Mouse (Mus musculus): Measurements from ENCODE around the gene Casc3. TPM values are rescaled to one million over a fixed set of nuclear protein-coding genes. Genes with fewer than 3 reads are reported as not detected.

The Casc3 gene
- polyA plus RNA-seq, 1 experiment from 2014 or later: 63.2 TPM

DNA sequence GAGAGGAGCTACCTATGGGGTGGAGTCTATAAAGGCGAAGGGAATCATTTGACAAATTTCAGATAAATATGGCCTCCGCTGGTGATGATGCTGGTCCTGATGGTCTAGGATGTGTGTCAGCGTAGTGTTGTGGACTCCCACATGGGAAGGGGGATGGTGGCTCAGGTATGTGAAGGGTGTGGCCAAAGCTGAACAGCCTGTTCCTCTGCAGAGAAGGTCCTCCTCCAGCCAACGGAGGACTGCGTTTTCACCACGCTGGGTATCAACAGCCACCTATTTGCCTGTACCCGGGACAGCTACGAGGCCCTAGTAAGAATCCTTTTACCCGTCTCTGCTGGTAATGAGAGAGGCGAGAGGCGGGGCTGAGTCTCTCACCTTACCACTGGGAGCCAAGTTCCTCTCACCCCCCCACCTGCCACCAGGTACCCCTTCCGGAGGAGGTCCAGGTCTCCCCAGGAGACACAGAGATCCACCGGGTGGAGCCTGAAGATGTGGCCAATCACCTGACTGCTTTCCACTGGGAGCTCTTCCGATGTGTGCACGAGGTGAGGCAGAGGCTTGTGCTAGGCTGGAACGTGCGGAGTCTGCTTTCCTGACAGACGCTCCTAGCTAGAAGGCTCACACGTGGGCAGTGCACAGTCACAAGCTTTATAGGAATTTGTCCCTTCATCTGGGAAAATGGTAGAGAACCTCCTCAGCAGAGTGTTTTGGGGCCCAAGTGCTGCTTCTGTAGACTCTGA lies 42.3 kb downstream of the Casc3 start:
- no peaks in the 10 kb centered on the region for H3K9me3 ChIP-seq
- no peak for ATAC-seq (ENCODE audit: low FRiP score)
- H3K9ac ChIP-seq: no peak overlapping the region
- H3K27me3 ChIP-seq: peaks cover 11% of the 10 kb centered on the region; the same call in 1 of the 2 replicates
- no peaks in the 10 kb centered on the region for H3K36me3 ChIP-seq (replicated peaks)
- H3K4me3 ChIP-seq (replicated peaks): no peak overlapping the region
- peaks cover 17% of the 10 kb centered on the region for H3K4me1 ChIP-seq
- no peak overlapping the region for H3K4me2 ChIP-seq
- WGBS: 70% methylated on average over 19 of the region's 19 CpGs
- no peak overlapping the region for H3K27ac ChIP-seq

DNA sequence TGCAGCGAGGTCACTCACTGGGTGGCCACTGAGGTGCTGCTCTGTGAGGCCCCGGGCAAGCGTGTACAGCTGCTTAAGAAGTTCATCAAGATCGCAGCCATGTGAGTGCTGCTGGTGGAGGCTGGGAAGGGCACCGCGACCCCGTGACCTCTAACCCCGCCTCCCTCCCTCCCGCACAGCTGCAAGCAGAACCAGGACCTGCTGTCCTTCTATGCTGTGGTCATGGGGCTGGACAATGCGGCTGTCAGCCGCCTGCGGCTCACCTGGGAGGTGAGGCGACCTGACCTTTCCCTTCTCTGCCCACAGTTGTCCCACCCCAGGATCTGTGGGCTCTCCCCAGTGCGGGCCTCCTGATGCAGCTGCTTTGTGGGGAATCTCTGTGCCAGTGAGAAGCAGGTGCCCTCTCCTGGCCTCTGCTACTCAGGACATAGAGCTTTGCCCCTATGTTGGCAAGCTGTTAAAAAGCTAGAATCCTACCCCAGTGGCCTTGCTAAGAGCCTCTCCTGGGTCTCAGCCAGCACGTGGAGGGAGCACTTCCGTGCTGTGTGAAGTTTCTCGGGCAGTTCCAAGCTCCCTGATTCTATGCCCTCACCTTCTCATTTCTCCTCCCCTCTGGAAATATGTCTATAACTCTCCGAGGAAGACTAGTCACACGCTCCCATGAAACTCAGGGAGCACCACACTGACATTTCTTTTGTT lies 44.6 kb downstream of the Casc3 start:
- Histone ChIP-seq H3K27ac (no peak overlapping the region), H3K4me3 (replicated peaks) (no peak overlapping the region), H3K27me3 (peaks cover 11% of the 10 kb centered on the region; the same call in 1 of the 2 replicates), H3K9ac (no peak overlapping the region), H3K4me1 (peaks cover 22% of the 10 kb centered on the region), H3K4me2 (peak overlapping the region; percentile 10; the same call in 1 of the 2 replicates), H3K9me3 (no peaks in the 10 kb centered on the region), H3K36me3 (replicated peaks) (no peaks in the 10 kb centered on the region)
- WGBS: 12% methylated on average over 16 of the region's 19 CpGs
- no peak for ATAC-seq (ENCODE audit: low FRiP score)

DNA sequence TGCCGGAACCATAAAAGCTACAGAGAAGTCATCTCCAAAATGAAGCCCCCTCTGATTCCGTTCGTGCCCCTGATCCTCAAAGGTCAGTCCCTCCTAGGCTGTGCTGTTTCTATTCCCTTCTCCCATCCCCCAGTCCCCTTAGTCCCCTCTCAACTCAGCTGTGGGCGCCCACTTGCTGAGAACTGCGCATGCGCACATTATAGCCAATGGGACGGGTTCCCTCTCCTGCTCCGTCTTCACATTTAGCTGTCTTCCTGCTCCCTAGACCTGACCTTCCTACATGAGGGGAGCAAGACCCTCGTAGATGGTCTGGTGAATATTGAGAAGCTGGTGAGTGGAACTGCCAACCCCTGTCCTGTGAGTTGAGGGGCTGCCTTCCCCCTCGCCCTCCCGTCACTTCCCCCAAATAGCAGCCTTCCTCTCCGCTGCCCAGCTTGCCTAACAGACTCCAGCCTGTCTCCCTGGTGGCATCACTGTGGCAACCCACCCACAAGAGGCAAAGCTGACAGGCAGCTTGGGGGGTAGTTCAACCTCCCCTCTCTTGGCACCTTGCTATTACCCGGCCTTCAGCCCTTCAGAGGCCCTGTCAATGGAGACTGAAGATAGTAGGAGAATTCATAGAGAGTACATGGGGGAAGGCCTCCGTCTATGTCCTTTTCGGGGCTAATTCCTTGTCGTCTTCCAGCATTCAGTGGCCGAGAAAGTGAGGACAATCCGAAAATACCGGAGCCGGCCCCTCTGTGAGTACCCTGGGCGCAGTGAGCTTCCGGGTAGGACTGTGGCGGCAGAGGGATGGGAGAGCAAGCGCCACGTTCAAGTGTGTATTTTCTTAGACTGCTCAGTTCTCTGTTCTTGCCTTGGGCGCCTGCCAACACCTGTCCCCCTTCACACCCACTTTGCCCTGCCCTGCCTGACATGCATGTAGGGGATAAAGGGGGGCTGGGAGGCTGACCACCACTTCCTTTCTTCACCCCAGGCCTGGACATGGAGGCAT lies 45.7 kb downstream of the Casc3 start:
- Histone ChIP-seq H3K9me3 (no peaks in the 10 kb centered on the region), H3K27ac (no peak overlapping the region), H3K4me2 (peak overlapping the region; percentile 27), H3K4me1 (peaks cover 22% of the 10 kb centered on the region), H3K27me3 (peaks cover 11% of the 10 kb centered on the region; the same call in 1 of the 2 replicates), H3K4me3 (replicated peaks) (no peak overlapping the region), H3K9ac (0 out of 2 replicates have a peak overlapping the region, but pooled peaks have one; percentile 18), H3K36me3 (replicated peaks) (no peaks in the 10 kb centered on the region)
- 59% methylated on average over 26 of the region's 26 CpGs for WGBS
- peak; percentile 65; the same call in 1 of the 2 replicates for ATAC-seq (ENCODE audit: low FRiP score)

DNA sequence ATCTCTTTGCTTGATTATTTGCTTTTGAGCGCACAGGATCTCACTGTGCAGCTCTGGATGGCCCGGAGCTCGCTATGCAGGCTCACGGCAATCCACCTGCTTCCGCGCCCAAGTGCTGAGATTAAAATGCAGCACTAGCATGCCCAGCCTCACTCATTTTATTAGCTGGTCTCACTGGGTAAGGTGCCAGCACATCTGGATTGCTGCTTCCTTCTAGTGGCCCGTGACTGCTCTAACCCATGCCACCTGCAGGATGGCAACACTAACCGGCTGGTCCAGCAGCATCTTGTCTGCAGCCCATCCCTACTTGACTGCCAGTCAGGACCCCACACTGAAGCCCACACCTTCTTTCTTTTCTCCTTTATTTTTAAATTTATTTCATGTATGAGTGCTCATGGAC lies 49.4 kb downstream of the Casc3 start:
- no peak overlapping the region for H3K9ac ChIP-seq
- peaks cover 16% of the 10 kb centered on the region; the same call in 1 of the 2 replicates for H3K27me3 ChIP-seq
- H3K4me1 ChIP-seq: peaks cover 20% of the 10 kb centered on the region
- ATAC-seq (ENCODE audit: low FRiP score): no peak
- no peak overlapping the region for H3K4me3 ChIP-seq (replicated peaks)
- H3K9me3 ChIP-seq: no peaks in the 10 kb centered on the region
- WGBS: 92% methylated on average over 8 of the region's 8 CpGs
- H3K4me2 ChIP-seq: no peak overlapping the region
- no peak overlapping the region for H3K27ac ChIP-seq
- no peaks in the 10 kb centered on the region for H3K36me3 ChIP-seq (replicated peaks)

DNA sequence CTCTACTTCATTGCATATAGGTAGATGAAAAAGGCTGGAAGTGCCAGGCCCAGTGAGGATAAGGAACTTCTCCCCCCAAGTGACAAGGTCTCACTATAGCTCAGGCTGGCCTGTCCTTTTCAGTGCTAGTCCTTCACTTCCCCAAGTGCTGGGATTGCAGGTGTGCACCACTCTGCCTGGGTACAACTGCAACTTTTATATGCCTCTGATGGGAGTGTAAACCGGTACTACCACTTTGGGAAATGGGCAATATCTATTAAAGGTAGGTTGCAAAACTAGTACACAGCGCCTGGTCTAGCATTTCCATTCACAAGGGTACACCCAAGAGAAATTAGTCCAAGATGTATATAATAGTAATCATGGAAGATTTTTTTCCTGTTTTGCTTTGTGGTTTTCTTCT lies 50.0 kb downstream of the Casc3 start:
- Histone ChIP-seq H3K4me1 (peaks cover 14% of the 10 kb centered on the region), H3K9me3 (no peaks in the 10 kb centered on the region), H3K27ac (no peak overlapping the region), H3K36me3 (replicated peaks) (no peaks in the 10 kb centered on the region), H3K4me2 (no peak overlapping the region), H3K27me3 (peaks cover 14% of the 10 kb centered on the region; the same call in 1 of the 2 replicates), H3K4me3 (replicated peaks) (no peak overlapping the region), H3K9ac (no peak overlapping the region)
- no peak for ATAC-seq (ENCODE audit: low FRiP score)
- WGBS: 93% methylated on average over 2 of the region's 2 CpGs

DNA sequence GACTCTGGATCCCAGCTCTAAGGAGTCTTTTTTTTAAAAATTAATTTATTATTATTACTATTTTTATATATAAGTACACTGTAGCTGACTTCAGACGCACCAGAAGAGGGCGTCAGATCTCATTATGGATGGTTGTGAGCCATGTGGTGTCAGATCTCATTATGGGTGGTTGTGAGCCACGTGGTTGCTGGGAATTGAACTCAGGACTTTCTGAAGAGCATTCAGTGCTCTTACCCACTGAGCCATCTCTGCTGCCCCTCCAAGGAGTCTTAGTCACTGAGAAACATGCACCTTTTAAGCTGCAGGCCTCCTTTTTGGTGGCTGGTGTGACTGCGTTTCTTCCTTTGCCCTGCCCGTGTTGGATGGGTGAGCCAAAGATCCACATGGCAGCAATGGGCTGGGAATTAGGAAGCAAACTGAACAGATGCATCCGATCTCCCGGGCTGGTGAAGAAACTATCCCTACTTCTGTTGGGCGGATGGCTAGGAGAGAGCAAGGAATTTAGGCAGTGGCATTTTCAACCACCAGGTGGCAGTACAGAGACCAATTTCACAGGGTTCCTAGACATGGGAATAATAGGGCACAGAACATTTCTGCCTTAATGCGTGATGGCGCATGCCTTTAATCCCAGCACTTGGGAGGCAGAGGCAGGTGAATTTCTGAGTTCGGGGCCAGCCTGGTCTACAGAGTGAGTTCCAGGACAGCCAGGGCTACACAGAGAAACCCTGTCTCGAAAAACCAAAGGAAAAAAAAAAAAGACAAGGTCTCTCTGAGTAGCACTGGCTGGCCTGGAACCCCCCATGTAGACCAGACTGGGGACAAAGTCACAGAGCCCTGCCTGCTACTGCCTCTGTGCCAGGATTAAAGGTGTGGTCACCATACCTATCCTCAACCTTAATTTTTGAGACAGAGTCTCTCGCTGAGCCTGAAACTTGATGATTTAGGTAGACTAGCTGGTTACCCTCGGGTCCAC lies 54.3 kb downstream of the Casc3 start:
- H3K4me1 ChIP-seq: peaks cover 6% of the 10 kb centered on the region
- 39% methylated on average over 14 of the region's 14 CpGs for WGBS
- H3K36me3 ChIP-seq (replicated peaks): no peaks in the 10 kb centered on the region
- no peak overlapping the region for H3K4me2 ChIP-seq
- H3K9ac ChIP-seq: no peak overlapping the region
- H3K27ac ChIP-seq: no peak overlapping the region
- H3K4me3 ChIP-seq (replicated peaks): no peak overlapping the region
- H3K9me3 ChIP-seq: no peaks in the 10 kb centered on the region
- H3K27me3 ChIP-seq: peaks cover 10% of the 10 kb centered on the region; the same call in 1 of the 2 replicates
- no peak for ATAC-seq (ENCODE audit: low FRiP score)

DNA sequence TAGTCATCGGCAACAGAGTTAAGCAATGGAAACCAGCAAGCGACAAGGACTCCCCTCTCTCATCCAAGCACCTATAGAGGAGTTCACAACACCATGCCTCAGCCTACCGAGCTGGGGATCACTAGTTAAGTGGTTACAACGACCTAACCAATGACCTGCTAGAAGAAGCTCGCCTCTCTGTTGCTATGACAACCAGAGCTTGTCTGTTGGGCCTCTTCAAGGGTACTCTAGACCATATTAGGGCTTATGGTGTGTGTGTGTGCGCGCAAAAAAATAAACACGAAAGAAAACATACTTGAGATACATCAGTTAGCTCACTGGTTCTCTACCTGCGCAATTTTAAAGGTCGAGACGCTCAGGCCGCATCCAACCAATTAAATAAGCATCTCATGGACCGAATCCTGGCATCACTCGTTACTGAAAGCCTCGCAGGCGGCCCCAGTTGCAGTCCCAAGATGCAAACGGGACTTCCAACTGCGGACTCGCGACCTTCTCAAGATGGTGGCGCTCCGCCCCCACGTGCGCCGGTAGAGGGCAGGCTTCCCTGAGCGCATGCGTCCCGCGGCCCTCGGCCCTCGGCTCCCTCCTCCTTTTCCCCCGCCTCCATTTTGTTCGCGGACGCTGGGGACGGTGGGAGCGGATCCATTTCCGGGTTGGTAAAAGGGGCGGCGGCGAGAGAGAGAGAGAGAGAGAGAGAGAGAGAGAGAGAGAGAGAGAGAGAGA lies 58.5 kb downstream of the Casc3 start, which contains the start of gene Wipf2:
Gene Wipf2, plus strand, starts transcription at position 611 of the 723 bp plus-strand sequence.
- peak within 1 kb of the TSS; percentile 74 for H3K9ac ChIP-seq
- peak within 1 kb of the TSS; percentile 64 for H3K4me3 ChIP-seq (replicated peaks)
- WGBS: 7% methylated on average over 41 of the region's 41 CpGs
- peaks cover 19% of the 10 kb centered on the region for H3K4me1 ChIP-seq
- peak; percentile 95 for ATAC-seq (ENCODE audit: low FRiP score)
- H3K36me3 ChIP-seq (replicated peaks): peaks cover 15% of the 10 kb centered on the region
- peak within 1 kb of the TSS; percentile 94 for H3K27ac ChIP-seq
- peaks cover 2% of the 10 kb centered on the region; the same call in 1 of the 2 replicates for H3K27me3 ChIP-seq
- H3K4me2 ChIP-seq: peak within 1 kb of the TSS; percentile 77
- H3K9me3 ChIP-seq: no peaks in the 10 kb centered on the region

DNA sequence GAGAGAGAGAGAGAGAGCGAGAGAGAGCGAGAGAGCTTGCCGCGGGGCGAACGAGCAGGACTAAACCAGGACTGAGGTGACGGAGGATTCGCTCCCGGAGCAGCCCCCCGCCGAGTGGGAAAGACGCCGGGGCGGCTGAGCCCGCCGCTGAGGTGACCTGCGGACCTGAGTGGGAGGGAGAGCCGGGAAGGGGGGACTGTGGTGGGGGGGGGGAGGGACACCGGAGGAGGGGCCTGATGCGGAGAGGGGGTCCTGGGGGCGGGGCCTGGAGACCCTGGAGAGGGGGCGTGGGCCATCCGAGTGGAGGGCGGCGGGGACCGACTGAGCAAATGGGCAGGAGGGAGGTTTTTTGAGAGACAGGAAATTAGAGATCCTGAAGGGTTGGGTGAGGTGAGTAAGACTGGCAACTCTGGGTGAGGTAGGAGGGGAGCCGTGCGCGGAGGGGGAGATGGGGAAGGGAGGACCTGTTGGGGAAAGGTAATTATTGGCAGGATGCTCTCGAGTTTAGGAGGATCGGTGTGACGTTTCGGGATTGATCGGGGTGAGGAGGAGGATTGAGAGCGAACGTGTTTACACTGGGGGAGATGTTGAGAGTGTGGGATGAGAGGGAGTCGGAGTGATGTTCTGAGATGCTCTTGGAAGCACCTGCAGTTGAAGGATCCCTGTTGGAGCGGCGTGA lies 59.2 kb downstream of the Casc3 start:
- Histone ChIP-seq H3K36me3 (replicated peaks) (peaks cover 19% of the 10 kb centered on the region), H3K4me2 (peak overlapping the region; percentile 77), H3K4me1 (peaks cover 19% of the 10 kb centered on the region), H3K9ac (peak overlapping the region; percentile 74), H3K27me3 (peaks cover 2% of the 10 kb centered on the region; the same call in 1 of the 2 replicates), H3K9me3 (no peaks in the 10 kb centered on the region), H3K4me3 (replicated peaks) (peak overlapping the region; percentile 64), H3K27ac (peak overlapping the region; percentile 94)
- 0% methylated on average over 38 of the region's 39 CpGs for WGBS
- ATAC-seq (ENCODE audit: low FRiP score): peak; percentile 79

DNA sequence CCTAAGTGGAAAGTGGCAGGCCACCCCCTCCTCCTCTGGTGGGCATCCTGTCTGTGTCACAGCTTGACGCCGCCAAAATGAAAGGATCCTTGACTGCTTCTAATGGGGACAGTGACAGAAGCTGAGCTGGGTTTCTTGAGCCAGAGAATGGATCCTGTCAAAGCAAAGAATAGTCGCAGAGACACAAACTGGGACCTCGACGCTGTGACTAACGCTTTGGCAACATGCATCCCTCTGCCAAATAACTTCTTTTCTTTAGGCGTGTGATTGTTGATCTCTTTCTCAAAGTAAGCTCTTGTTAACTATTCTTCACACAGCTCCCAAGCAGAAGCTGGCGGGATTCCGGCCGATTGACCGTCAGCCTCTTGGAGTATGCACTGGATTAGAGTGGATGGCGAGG lies 62.6 kb downstream of the Casc3 start:
- Histone ChIP-seq H3K9ac (no peak overlapping the region), H3K36me3 (replicated peaks) (peaks cover 33% of the 10 kb centered on the region), H3K27ac (no peak overlapping the region), H3K27me3 (no peaks in the 10 kb centered on the region), H3K4me1 (peaks cover 20% of the 10 kb centered on the region), H3K4me2 (no peak overlapping the region), H3K4me3 (replicated peaks) (no peak overlapping the region), H3K9me3 (no peaks in the 10 kb centered on the region)
- no peak for ATAC-seq (ENCODE audit: low FRiP score)
- 58% methylated on average over 12 of the region's 12 CpGs for WGBS

DNA sequence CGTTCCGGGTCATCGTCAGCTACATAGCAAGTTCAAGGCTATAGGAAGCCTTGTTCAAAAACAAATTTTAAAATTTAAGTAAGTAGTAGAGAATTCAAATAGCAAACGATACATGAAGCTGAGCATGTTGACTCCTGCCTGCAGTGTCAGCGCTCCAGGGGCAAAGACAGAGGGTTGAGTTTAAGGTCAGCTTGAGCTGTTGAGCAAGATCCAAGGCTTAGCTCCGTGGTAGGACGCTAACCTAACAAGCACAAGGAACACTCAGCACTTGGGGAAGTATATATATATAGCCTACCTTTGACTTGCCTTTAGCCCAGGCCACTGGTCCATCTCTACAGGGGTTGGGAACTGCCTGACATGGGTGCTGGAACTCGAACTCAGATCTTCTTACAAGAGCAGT lies 65.2 kb downstream of the Casc3 start:
- Histone ChIP-seq H3K9ac (no peak overlapping the region), H3K27ac (no peak overlapping the region), H3K4me2 (no peak overlapping the region), H3K4me3 (replicated peaks) (no peak overlapping the region), H3K9me3 (no peaks in the 10 kb centered on the region), H3K36me3 (replicated peaks) (peaks cover 41% of the 10 kb centered on the region), H3K4me1 (peaks cover 7% of the 10 kb centered on the region; the same call in 1 of the 2 replicates), H3K27me3 (no peaks in the 10 kb centered on the region)
- 95% methylated on average over 8 of the region's 8 CpGs for WGBS
- no peak for ATAC-seq (ENCODE audit: low FRiP score)

Data from forebrain, embryonic 12.5 days (tissue).